Mouse (Mus musculus) intestine, postnatal 0 days (tissue): ENCODE data around the gene Igfbp6. TPM values are rescaled to one million over a fixed set of nuclear protein-coding genes. Genes with fewer than 3 reads are reported as not detected.

Source experiments
- ATAC-seq: fragments of 200-750 bp; cut with Nextera tagmentation; 2 replicates; pipeline ENCODE4 v1.8.0; 2017; ENCODE audit warnings: mild to moderate bottlenecking, moderate TSS enrichment, moderate library complexity
- H3K27ac ChIP-seq: fragments of 300-500 bp; sonication (generic); 2 replicates; pipeline ENCODE4 v1.5.1; 2014; ENCODE audit warnings: mild to moderate bottlenecking, low read depth, low read length, moderate library complexity
- H3K27me3 ChIP-seq: fragments of 300-500 bp; sonication (generic); replicated peaks from 2 replicates; pipeline ENCODE4 v1.6.1; 2014; ENCODE audit warnings: low read length, mixed read lengths; ENCODE audit not compliant: control insufficient read depth, insufficient read depth
- H3K36me3 ChIP-seq: fragments of 300-500 bp; sonication (generic); 2 replicates; pipeline ENCODE4 v1.6.1; 2014; ENCODE audit warnings: mild to moderate bottlenecking, moderate library complexity; ENCODE audit not compliant: control insufficient read depth, insufficient read depth
- H3K4me1 ChIP-seq: fragments of 300-500 bp; sonication (generic); replicated peaks from 2 replicates; pipeline ENCODE4 v1.6.1; 2014; ENCODE audit warnings: antibody characterized with exemption, low read length, mixed read lengths; ENCODE audit not compliant: control insufficient read depth, insufficient read depth
- H3K4me2 ChIP-seq: fragments of 300-500 bp; sonication (generic); replicated peaks from 2 replicates; pipeline ENCODE4 v1.6.1; 2014; ENCODE audit warnings: low read depth, mild to moderate bottlenecking, moderate library complexity
- H3K4me3 ChIP-seq: fragments of 300-500 bp; sonication (generic); 2 replicates; pipeline ENCODE4 v1.5.1; 2014; ENCODE audit warnings: low read depth, low read length
- H3K9ac ChIP-seq: fragments of 300-500 bp; sonication (generic); 2 replicates; pipeline ENCODE4 v1.6.1; 2014; ENCODE audit warnings: mild to moderate bottlenecking, low read depth, low read length
- H3K9me3 ChIP-seq: fragments of 300-500 bp; sonication (generic); 2 replicates; pipeline ENCODE4 v1.6.1; 2016; ENCODE audit warnings: mixed run types; ENCODE audit not compliant: control insufficient read depth
- CTCF ChIP-seq: sonication (generic); IDR thresholded peaks from 2 replicates; pipeline ENCODE4 v1.5.1; 2016; ENCODE audit warnings: low read depth, mild to moderate bottlenecking, control low read depth, antibody characterized with exemption, moderate library complexity
- WGBS: fragments of 180-500 bp; shearing (Covaris S2); extraction: QIAGEN DNeasy Blood & Tissue Kit; methylation state at CpG from one replicate; pipeline ENCODE4 v1.1.7; 2014; 5-methylcytosine and 5-hydroxymethylcytosine counted together
- polyA plus RNA-seq: library from polyadenylated mRNA; unstranded; fragments of >200 nt; fragmentation: Nextera tagmentation; extraction: Ambion mirVana; gene quantifications from 2 replicates; pipeline ENCODE4 v1.2.1, GENCODE M21; 2015

Igfbp6 gene
- polyA plus RNA-seq, 1 experiment from 2014 or later = 27.8 TPM

DNA sequence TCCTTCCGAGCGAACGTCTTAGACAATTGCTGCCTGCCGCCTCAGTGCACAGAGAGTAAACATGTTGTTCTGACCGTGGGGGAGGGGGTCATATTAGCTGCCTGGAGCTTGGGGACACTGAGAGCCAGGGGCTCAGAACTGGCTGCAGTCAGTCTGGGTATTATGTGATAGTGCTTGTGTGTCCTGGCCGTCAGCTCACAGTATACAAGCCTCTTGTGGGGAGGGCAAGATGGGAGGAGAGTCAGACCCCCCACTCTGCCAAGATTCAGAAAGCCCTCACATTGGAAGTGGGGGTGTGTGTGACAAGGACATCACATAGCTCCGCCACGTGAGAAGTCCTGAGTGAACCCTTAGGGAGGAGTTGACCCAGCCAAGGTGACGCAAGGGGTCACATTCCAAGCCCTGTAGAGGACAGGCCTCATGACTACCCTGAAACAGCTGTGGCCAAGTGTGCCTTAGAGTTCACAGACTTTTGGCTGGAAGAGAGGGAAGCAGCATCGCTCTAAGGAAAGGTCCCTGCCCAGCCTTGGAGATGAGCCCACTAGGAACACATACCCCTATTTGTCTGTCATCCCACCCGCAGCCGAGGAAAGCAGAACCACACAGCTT is 40.1 kb upstream of the Igfbp6 start:
- ATAC-seq = no peak
- Histone ChIP-seq H3K9me3 (no peaks in the 10 kb centered on the region), H3K27me3 (no peaks in the 10 kb centered on the region), H3K27ac (peak overlapping the region; percentile 87), H3K4me1 (peaks cover 31% of the 10 kb centered on the region), H3K9ac (peak overlapping the region; percentile 50; the same call in 1 of the 2 replicates), H3K36me3 (peaks cover 17% of the 10 kb centered on the region; the same call in 1 of the 2 replicates), H3K4me2 (peak overlapping the region; percentile 88), H3K4me3 (peak overlapping the region; percentile 57)
- 40% methylated on average over 12 of the region's 12 CpGs for WGBS
- no peak for TF ChIP-seq CTCF

DNA sequence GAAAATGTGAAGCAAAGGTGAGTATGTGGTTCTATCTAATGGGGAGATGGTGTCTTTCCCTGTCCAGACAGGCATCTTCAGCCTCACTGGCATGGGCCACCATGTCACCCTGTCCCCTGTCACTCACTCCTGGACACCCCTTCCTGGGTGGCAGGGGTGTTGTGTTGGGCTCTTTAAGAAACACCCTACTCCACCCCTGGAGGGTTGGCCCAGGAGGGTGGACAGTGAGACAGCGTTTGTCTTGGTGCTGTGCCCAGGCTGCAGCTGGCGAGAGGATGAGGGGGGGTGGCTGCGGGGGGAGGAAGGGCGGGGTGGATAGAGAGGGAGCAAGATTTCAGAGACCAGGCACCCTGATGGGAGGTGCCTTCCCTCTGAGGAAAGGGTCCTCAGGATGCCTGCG is 38.8 kb upstream of the Igfbp6 start:
- Histone ChIP-seq H3K9ac (no peak overlapping the region), H3K4me1 (peaks cover 26% of the 10 kb centered on the region), H3K27ac (no peak overlapping the region), H3K4me2 (peak overlapping the region; percentile 77; the same call in 1 of the 2 replicates), H3K27me3 (no peaks in the 10 kb centered on the region), H3K36me3 (peaks cover 29% of the 10 kb centered on the region; the same call in 1 of the 2 replicates), H3K9me3 (no peaks in the 10 kb centered on the region), H3K4me3 (no peak overlapping the region)
- no peak for TF ChIP-seq CTCF
- 55% methylated on average over 5 of the region's 5 CpGs for WGBS
- no peak for ATAC-seq

DNA sequence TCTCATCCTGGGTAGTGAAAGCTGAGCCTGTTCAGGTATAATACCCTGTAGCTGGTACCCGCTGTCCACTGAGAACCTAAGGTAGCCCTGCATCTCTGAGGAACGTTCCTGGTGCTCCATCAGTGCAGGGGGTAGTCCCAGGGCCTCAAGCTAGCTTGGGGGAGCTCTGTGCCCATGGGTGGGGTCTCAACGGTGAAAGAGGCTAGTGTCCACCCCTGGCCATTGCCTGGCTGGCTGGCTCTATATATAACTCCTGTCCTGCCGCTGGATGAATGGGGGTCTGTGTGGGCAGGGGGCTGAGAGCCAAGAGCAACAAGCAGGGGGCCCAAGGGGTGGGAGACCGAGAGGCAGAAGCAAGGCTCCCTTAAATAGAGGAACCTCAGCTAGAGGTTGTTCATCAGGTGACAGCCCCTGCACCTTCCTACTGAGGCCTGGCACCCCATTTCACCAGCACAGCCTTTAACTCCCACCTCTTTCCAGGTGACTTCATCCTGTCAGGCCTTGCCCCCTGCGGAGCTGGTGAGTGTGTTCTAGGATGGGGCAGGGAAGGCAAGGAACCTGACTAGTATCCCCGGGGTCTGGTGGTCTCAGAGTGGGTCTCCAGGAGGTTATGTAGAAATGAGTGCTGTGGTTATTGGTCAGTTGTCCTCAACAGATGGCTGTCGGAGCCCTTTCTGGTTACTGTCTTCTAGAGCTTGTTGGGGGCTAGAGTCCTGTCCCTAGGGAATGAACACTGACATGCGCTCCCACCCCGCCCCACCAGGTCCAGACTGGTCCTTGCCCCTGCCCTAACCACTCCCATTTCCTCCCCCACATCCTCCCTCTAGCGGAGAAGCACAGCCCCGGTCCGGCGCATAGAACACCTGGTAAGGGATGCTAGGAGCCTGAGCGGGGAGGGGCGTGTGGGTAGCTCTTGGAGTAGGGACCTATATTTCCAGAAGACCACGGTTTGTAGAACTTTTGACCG is 38.1 kb upstream of the Igfbp6 start:
- no peaks in the 10 kb centered on the region for H3K9me3 ChIP-seq
- H3K4me1 ChIP-seq = peaks cover 24% of the 10 kb centered on the region

DNA sequence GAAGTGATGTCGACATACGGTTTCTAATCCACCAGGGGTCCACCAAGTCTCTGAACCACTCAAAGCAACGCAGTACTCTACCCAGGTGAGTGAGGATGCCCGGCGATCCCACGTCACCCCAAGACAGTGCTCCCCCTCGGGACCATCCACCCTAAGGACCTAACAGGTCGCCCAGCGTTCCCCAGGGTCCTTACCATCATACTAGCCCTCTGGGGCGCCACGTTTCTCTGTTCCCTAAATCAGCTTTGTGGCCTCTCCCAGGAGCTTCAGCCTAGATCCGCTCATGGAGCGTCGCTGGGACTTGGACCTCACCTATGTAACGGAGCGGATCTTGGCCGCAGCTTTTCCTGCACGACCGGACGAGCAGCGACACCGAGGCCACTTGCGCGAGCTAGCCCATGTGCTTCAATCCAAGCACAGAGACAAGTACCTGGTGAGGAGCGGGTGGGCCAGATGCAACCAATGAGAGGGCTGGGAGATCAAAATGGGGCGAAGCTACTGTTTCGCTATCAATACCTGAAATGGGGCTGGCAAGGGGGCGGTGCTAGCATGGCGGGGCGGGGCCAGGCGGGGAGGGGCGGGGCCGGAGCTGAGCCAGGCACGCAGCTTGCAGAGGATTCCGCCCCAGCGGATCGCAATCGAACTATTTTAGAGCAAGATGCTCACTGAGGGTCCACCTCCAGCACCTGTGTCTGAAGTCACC is 37.3 kb upstream of the Igfbp6 start:
- H3K27me3 ChIP-seq = no peaks in the 10 kb centered on the region
- H3K27ac ChIP-seq = no peak overlapping the region
- H3K4me3 ChIP-seq = peak overlapping the region; percentile 34
- no peak for ATAC-seq
- no peaks in the 10 kb centered on the region for H3K9me3 ChIP-seq
- 33% methylated on average over 38 of the region's 38 CpGs for WGBS
- peak overlapping the region; percentile 77 for H3K4me2 ChIP-seq
- peaks cover 40% of the 10 kb centered on the region for H3K36me3 ChIP-seq
- TF ChIP-seq CTCF = no peak; the same call in 1 of the 2 replicates
- H3K9ac ChIP-seq = no peak overlapping the region
- H3K4me1 ChIP-seq = peaks cover 15% of the 10 kb centered on the region

More for the DNA sequence above, 38.1 kb upstream of the Igfbp6 start:
- WGBS = 40% methylated on average over 18 of the region's 18 CpGs
- H3K4me2 ChIP-seq = peak overlapping the region; percentile 77
- peaks cover 36% of the 10 kb centered on the region for H3K36me3 ChIP-seq
- H3K27me3 ChIP-seq = no peaks in the 10 kb centered on the region
- H3K9ac ChIP-seq = no peak overlapping the region
- TF ChIP-seq CTCF = peak; percentile 55
- H3K27ac ChIP-seq = no peak overlapping the region
- peak overlapping the region; percentile 34 for H3K4me3 ChIP-seq
- no peak for ATAC-seq

DNA sequence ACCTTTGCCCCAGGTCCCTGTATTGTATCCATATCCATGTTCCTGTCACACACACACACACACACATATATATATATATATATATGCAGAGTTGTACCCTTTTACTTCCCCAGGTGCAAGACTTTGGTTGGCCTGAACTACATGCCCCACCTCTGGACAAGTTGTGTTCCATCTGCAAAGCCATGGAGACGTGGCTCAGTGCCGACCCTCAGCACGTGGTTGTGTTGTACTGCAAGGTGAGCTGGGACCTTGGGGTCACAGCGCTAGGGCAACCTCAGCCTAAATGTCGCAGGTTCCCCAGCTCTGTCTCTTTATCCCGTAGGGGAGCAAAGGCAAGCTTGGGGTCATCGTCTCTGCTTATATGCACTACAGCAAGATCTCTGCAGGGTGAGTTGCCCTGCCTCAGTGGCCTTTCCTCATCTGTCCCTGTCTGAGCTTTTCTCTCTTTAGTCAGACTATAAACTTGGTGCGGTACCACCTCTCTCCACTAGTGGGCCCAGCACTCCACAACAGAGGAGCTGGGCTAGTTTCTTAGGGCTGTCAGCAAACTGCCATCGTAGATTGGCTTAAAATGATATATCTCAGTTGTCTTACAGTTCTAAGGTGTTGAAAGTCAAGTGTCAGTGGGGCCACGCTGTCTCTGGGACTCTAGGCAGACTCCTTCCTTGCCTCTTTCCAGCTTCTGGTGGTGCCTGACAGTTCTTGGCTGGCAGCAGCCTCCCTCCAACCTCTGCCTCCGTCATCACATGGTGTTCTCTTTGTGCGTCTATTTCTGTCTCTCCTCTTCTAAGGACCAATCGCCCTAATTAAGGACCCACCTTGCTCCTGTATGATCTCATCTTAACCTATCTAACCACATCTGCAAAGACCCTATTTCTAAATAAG is 36.2 kb upstream of the Igfbp6 start:
- Histone ChIP-seq H3K9me3 (no peaks in the 10 kb centered on the region), H3K27me3 (no peaks in the 10 kb centered on the region), H3K27ac (no peak overlapping the region), H3K4me3 (no peak overlapping the region), H3K36me3 (peaks cover 48% of the 10 kb centered on the region), H3K4me2 (peak overlapping the region; percentile 77; the same call in 1 of the 2 replicates), H3K9ac (no peak overlapping the region), H3K4me1 (0 out of 2 replicates have a peak, but pooled peaks cover 8% of the 10 kb centered on the region)
- ATAC-seq = no peak
- WGBS = 46% methylated on average over 13 of the region's 13 CpGs
- TF ChIP-seq CTCF = peak; percentile 82
